Mouse (Mus musculus) spleen, postnatal 10 days (tissue): ENCODE results near the gene Kansl1l.
"Not testable (repeated sequence)": the region's sequence is repeated elsewhere in the genome, so short reads cannot be mapped to it uniquely, and the experiment has no call there.

Experiments
- DNase-seq, 2 experiments: peaks; one replicate each; pipeline ENCODE4 v3.0.0; 2021 to 2022; ENCODE audit warnings: low spot score in 2 of 2

Gene Kansl1l

GRCm38 (mm10) chr1:66700149-66700692 lies 117.1 kb downstream of the Kansl1l start:
- no peak for DNase-seq

DNA sequence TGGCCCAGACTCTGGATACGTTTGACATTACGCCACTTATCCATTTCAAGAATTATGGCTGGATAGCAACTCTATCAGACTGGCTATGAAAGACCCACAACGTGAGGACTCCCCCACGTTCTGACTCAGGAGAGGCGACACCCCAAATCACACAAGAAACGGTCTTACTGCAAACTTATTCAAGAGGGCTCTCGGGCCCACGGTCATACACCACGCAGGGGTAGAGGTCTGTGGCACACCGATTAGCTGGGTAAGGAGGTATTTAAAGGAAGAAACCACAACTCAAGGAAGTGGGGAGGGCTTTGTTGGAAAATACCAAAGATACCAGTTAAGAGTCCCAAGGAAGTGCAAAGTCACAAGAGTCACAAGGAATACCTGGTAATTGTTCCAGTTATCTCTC lies 117.7 kb downstream of the Kansl1l start:
- DNase-seq = not testable (repeated sequence)

DNA sequence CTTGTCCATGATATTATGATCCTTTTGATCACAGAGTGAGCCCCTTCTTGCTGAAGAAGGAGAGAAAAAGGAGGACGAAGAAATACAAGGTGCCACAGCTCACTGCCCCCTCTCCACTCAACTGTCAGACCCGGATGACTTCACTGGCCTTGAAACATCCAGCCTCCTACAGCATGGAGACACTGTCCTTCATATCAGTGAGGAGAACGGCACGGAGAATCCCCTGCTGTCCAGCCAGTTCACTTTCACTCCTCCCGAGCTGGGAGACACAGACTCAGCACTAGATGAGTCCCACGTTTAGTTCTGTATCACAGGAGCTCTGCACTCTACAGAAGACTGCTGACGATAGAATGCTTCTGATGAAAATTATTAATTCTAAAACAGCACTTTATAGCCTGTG lies 122.1 kb downstream of the Kansl1l start:
- no peak for DNase-seq

DNA sequence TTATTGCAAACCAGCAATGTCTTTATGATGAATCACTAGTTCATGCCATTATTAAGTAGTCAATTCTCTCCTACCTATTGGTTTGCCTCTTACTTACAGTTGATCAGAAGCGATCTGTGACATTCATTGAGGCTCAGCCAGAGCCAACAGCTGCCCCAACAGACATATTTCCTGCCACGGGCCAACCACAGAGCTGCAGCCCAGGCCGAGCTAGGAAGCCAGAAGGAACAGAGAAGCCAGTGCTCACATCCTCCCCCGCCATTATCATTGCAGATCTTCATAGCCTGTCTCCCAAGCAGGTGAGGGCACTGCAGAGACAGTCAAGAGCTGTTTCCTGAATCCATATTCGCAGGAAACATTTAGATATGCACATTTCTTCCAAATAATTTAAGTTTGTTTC lies 123.1 kb downstream of the Kansl1l start:
- no peak for DNase-seq

- DNase-seq = no peak
Measured at GRCm38 (mm10) chr1:66692780-66693392, 124.5 kb downstream of the Kansl1l start.

- DNase-seq = no peak
Measured at GRCm38 (mm10) chr1:66692308-66692707, 125.1 kb downstream of the Kansl1l start.

GRCm38 (mm10) chr1:66691772-66692171 lies 125.6 kb downstream of the Kansl1l start:
- no peak for DNase-seq

DNA sequence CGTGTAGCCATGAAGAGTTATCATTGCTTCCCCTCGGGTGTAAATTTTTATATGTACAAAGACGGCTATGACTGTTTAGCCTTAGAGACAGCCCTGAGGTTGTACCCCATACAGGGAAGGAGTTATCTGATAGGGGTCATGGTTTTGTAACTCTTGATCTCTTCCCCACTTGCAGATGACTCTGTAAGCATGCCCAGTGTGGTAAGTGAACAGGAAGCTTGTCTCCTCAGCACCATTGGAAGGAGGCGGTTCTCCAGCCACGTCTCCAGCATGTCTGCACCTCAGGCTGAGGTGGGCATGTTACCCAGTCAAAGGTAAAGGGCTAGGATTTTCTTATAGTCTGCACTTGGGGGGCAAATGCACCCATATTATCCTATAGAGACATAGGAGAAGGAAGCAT lies 134.4 kb downstream of the Kansl1l start:
- DNase-seq = no peak

- DNase-seq = no peak
Measured at GRCm38 (mm10) chr1:66678662-66679061, 138.7 kb downstream of the Kansl1l start.

DNA sequence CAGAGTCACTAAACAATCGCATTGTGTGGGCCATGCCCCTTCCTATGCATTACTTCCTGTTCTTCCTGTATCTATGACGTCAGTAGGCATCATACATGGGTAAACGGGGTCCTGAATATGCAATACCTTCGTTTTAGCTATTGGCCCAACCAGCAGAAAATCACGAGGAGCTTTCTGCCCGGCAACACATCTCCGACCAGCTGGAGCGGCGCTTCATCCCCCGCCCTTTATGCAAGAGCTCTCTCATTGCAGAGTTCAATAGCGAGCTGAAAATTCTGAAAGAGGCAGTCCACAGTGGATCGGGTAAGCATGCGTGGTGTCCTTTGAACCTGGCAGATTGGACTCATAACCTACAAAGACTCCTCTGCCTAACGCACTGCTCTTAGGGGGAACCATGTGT lies 139.4 kb downstream of the Kansl1l start:
- DNase-seq = no peak

DNA sequence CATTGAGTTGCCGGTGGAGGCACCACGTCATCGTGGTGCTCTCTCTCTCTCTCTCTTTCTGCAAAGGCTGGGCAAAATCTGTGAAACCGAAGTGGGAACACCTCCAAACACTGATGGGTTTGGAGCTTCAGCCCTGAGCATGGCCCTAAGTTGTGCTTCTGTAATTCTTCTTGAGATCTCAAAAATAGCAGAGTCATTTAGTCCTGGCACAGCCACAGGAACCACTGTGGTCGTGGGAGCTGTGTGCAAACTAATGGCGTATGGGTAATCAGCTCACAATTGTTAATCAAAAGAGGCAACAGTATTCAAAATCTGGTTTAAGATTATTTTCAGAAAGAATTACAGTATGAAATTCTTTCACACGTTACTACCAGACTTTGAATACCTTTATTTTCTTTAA lies 144.6 kb downstream of the Kansl1l start:
- DNase-seq = no peak

- no peak for DNase-seq
Measured at GRCm38 (mm10) chr1:66671475-66671874, 145.9 kb downstream of the Kansl1l start.
